Mouse (Mus musculus) natural killer cell, adult 2 months (primary cell): ENCODE results near the gene Idh3a.
"Not testable (repeated sequence)": the region's sequence is repeated elsewhere in the genome, so short reads cannot be mapped to it uniquely, and the experiment has no call there.

Source experiments
- DNase-seq, 2 experiments: peaks; one replicate each; pipeline ENCODE4 v3.0.0; 2022; ENCODE audit warnings: low spot score in 2 of 2

The Idh3a gene

GRCm38 (mm10) chr9:54587863-54588262 lies 1.7 kb downstream of the Idh3a start:
- no peak for DNase-seq

- DNase-seq: not testable (repeated sequence)
Observed at GRCm38 (mm10) chr9:54593652-54594051, 7.5 kb downstream of the Idh3a start.

GRCm38 (mm10) chr9:54596752-54597465 lies 10.8 kb downstream of the Idh3a start:
- no peak for DNase-seq

- DNase-seq: no peak
Observed at GRCm38 (mm10) chr9:54602386-54602785, 16.3 kb downstream of the Idh3a start.

GRCm38 (mm10) chr9:54602916-54603315 lies 16.8 kb downstream of the Idh3a start:
- no peak for DNase-seq

GRCm38 (mm10) chr9:54604131-54604654 lies 18.1 kb downstream of the Idh3a start:
- DNase-seq: no peak

- DNase-seq: peak in 1 of 2 experiments; percentile 24
Observed at GRCm38 (mm10) chr9:54604886-54605285, 18.8 kb downstream of the Idh3a start.

GRCm38 (mm10) chr9:54612781-54613191 lies 26.7 kb downstream of the Idh3a start:
- DNase-seq: peak; percentile 41 to 65

- DNase-seq: peak; percentile 22 to 27
Observed at GRCm38 (mm10) chr9:54614182-54614850, 28.2 kb downstream of the Idh3a start.

GRCm38 (mm10) chr9:54627240-54627639 lies 41.1 kb downstream of the Idh3a start:
- no peak for DNase-seq

GRCm38 (mm10) chr9:54628752-54629151 lies 42.6 kb downstream of the Idh3a start:
- DNase-seq: no peak

- DNase-seq: no peak
Observed at GRCm38 (mm10) chr9:54629613-54630261, 43.6 kb downstream of the Idh3a start.

GRCm38 (mm10) chr9:54630905-54631304 lies 44.8 kb downstream of the Idh3a start:
- no peak for DNase-seq

GRCm38 (mm10) chr9:54633401-54633800 lies 47.3 kb downstream of the Idh3a start:
- no peak for DNase-seq

GRCm38 (mm10) chr9:54637510-54638314 lies 51.6 kb downstream of the Idh3a start:
- no peak for DNase-seq

GRCm38 (mm10) chr9:54639192-54639591 lies 53.1 kb downstream of the Idh3a start:
- DNase-seq: no peak

GRCm38 (mm10) chr9:54641548-54641947 lies 55.4 kb downstream of the Idh3a start:
- DNase-seq: no peak

- DNase-seq: no peak
Observed at GRCm38 (mm10) chr9:54642149-54642548, 56.0 kb downstream of the Idh3a start.

GRCm38 (mm10) chr9:54642556-54642955 lies 56.4 kb downstream of the Idh3a start:
- DNase-seq: peak; percentile 67 to 71

GRCm38 (mm10) chr9:54643179-54643578 lies 57.0 kb downstream of the Idh3a start:
- no peak for DNase-seq

- no peak for DNase-seq
Observed at GRCm38 (mm10) chr9:54645530-54645929, 59.4 kb downstream of the Idh3a start.

- DNase-seq: no peak
Observed at GRCm38 (mm10) chr9:54646252-54646651, 60.1 kb downstream of the Idh3a start.
